Mouse (Mus musculus) stomach, embryonic 15.5 days (tissue): ENCODE measurements around the gene Clip3. TPM values are rescaled to one million over a fixed set of nuclear protein-coding genes. Genes with fewer than 3 reads are reported as not detected.

Experiments used
- ATAC-seq: fragments of 200-750 bp; cut with Nextera tagmentation; 2 replicates; pipeline ENCODE4 v1.8.0; 2017; ENCODE audit warnings: low read depth, moderate number of reproducible peaks, moderate TSS enrichment; ENCODE audit not compliant: insufficient read depth, low FRiP score
- H3K27ac ChIP-seq: fragments of 300-500 bp; sonication (generic); 2 replicates; pipeline ENCODE4 v1.5.1; 2015; ENCODE audit warnings: mild to moderate bottlenecking, inconsistent platforms
- H3K27me3 ChIP-seq: fragments of 300-500 bp; sonication (generic); replicated peaks from 2 replicates; pipeline ENCODE4 v1.6.1; 2015; ENCODE audit warnings: inconsistent platforms
- H3K36me3 ChIP-seq: fragments of 300-500 bp; sonication (generic); 2 replicates; pipeline ENCODE4 v1.6.1; 2015; ENCODE audit warnings: inconsistent platforms
- H3K4me1 ChIP-seq: fragments of 300-500 bp; sonication (generic); 2 replicates; pipeline ENCODE4 v1.6.1; 2015; ENCODE audit warnings: inconsistent platforms
- H3K4me2 ChIP-seq: fragments of 300-500 bp; sonication (generic); 2 replicates; pipeline ENCODE4 v1.6.1; 2015; ENCODE audit warnings: mild to moderate bottlenecking, inconsistent platforms
- H3K4me3 ChIP-seq: fragments of 300-500 bp; sonication (generic); replicated peaks from 2 replicates; pipeline ENCODE4 v1.5.1; 2015; ENCODE audit warnings: inconsistent platforms
- H3K9ac ChIP-seq: fragments of 300-500 bp; sonication (generic); 2 replicates; pipeline ENCODE4 v1.6.1; 2015; ENCODE audit warnings: inconsistent platforms
- H3K9me3 ChIP-seq: fragments of 300-500 bp; sonication (generic); 2 replicates; pipeline ENCODE4 v1.6.1; 2016; ENCODE audit warnings: inconsistent platforms
- WGBS: fragments of 180-500 bp; shearing (Covaris S2); methylation state at CpG from one replicate; pipeline ENCODE4 v1.1.7; 2015; 5-methylcytosine and 5-hydroxymethylcytosine counted together
- polyA plus RNA-seq: library from polyadenylated mRNA; unstranded; fragments of >200 nt; fragmentation: Nextera tagmentation; extraction: Ambion mirVana; gene quantifications from 2 replicates; pipeline ENCODE4 v1.2.1, GENCODE M21; 2015

The Clip3 gene
- polyA plus RNA-seq, 1 experiment from 2014 or later = 26.6 TPM

DNA sequence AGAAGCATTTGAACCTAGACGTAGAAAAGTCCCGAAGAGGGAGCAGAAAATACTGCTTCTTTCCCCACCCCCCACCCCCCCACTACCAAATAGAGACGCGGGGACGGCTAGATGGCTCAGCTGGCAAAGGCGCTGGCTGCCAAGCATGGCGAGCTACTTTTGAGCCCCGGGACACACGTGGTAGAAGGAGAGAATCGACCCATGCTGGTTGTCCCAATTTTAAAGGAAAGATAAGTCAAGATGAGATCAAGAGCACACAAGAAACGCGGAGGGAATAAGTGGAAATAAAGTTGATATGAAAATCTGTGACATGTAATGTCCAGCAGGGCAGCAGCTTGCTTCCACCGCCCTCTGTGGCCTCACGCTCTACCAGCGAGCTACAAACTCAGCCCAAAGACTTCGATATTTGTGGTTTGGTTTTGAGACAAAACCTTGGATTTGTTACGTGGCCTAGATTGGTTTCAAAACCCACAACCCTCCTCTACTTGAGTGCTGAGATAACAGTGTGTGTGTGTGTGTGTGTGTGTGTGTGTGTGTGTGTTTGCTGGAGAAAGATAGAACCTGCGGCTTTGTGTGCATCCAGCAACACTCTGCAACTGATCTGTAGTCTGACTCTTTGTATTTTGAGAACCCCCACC lies 41.2 kb downstream of the Clip3 start:
- Histone ChIP-seq H3K4me2 (no peak overlapping the region), H3K4me3 (no peak overlapping the region), H3K9ac (no peak overlapping the region), H3K4me1 (peaks cover 8% of the 10 kb centered on the region; the same call in 1 of the 2 replicates), H3K9me3 (no peaks in the 10 kb centered on the region), H3K36me3 (no peaks in the 10 kb centered on the region), H3K27me3 (peaks cover 13% of the 10 kb centered on the region; the same call in 1 of the 2 replicates), H3K27ac (no peak overlapping the region)
- ATAC-seq = no peak
- WGBS = 67% methylated on average over 18 of the region's 18 CpGs

DNA sequence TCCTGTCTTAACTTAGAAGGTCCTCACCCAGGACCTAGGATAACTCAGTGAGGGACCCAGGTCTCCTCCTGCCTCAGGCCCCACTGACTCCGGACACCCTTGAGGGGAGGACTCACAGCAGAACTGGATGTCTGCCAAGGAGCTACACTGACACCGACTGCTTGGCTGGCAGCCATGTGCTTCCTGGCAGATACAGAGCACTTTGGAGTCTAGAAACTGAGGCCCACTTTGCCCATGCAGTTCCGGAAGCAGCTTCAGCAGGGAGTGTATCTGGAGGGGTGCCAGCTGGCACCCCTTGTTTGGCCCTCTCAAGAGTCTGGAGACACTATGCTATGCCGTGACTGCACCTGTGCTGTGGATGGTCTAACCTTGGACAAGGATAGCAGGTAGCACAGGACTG lies 41.9 kb downstream of the Clip3 start:
- Histone ChIP-seq H3K4me1 (peaks cover 8% of the 10 kb centered on the region; the same call in 1 of the 2 replicates), H3K9me3 (no peaks in the 10 kb centered on the region), H3K9ac (no peak overlapping the region), H3K4me2 (no peak overlapping the region), H3K4me3 (no peak overlapping the region), H3K27ac (0 out of 2 replicates have a peak overlapping the region, but pooled peaks have one; percentile 16), H3K27me3 (peaks cover 13% of the 10 kb centered on the region; the same call in 1 of the 2 replicates), H3K36me3 (no peaks in the 10 kb centered on the region)
- ATAC-seq = peak; percentile 45; the same call in 1 of the 2 replicates
- WGBS = 13% methylated on average over 4 of the region's 4 CpGs

DNA sequence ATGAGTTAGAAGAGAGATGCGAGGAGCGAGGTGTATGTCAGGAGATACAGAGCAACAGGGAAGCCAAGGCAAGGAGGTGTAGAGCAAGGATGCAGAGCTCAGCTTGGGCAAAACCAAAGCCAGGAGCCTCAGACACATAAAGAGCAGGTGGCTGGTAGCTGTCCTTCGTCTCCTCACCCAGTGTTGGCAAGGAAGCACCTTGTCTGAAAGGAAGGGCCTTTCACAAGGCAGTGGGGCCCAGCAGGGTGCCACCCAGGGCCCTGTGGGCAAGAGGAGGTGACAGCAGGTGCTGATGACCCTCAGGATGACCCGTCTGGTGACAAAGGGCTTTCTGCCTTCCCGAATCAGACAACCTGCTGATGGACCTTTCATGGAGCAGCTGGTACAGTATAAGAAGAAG lies 43.0 kb downstream of the Clip3 start:
- Histone ChIP-seq H3K4me3 (no peak overlapping the region), H3K27me3 (peaks cover 16% of the 10 kb centered on the region; the same call in 1 of the 2 replicates), H3K36me3 (no peaks in the 10 kb centered on the region), H3K4me1 (peaks cover 8% of the 10 kb centered on the region; the same call in 1 of the 2 replicates), H3K9ac (no peak overlapping the region), H3K27ac (no peak overlapping the region), H3K9me3 (no peaks in the 10 kb centered on the region), H3K4me2 (no peak overlapping the region)
- 67% methylated on average over 5 of the region's 5 CpGs for WGBS
- no peak for ATAC-seq

DNA sequence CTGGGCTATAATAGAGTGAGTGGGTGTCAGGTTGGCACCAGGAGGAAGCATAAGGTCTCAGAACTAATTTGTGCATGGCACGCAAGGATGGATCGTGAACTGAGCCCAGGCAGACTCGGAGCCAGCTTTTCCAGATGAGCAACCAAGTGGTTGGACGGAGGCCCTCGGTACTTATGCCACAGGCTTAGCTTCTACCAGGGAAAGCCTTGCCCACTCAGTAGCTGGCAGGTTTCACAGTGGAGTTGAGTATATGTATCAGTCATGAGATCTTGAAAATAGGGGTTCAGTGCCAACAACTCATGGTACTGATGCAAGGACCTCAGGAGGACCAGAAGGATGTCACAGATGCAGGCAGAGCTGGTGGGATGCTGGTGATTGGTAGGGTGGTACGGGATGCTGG lies 44.2 kb downstream of the Clip3 start:
- 76% methylated on average over 6 of the region's 6 CpGs for WGBS
- Histone ChIP-seq H3K27me3 (peaks cover 16% of the 10 kb centered on the region; the same call in 1 of the 2 replicates), H3K9me3 (no peaks in the 10 kb centered on the region), H3K36me3 (no peaks in the 10 kb centered on the region), H3K27ac (no peak overlapping the region), H3K4me2 (no peak overlapping the region), H3K4me1 (peaks cover 8% of the 10 kb centered on the region; the same call in 1 of the 2 replicates), H3K4me3 (no peak overlapping the region), H3K9ac (no peak overlapping the region)
- ATAC-seq = no peak

DNA sequence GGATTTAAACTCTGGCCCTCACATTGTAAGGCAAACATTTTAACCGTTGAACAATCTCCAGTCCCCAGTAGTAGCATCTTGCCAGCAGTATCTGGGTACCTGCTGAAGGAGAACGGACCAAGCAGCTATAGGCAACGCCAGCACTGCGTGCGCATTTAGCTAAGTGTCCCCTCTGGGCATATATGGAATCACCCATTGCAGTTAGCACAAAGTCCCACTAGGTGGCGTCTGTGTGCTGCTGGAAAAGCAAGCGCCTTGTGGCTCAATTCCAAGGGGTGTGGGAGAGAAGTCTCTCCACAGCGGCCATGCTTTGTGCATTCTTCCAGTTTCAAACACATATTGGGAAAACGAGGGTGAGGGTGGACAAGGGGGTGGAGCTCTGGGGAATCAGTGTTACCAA lies 44.9 kb downstream of the Clip3 start:
- H3K27ac ChIP-seq = no peak overlapping the region
- no peak overlapping the region for H3K4me2 ChIP-seq
- peaks cover 16% of the 10 kb centered on the region; the same call in 1 of the 2 replicates for H3K27me3 ChIP-seq
- H3K4me1 ChIP-seq = peaks cover 8% of the 10 kb centered on the region; the same call in 1 of the 2 replicates
- WGBS = 4% methylated on average over 9 of the region's 9 CpGs
- peak; percentile 25; the same call in 1 of the 2 replicates for ATAC-seq
- no peaks in the 10 kb centered on the region for H3K9me3 ChIP-seq
- no peaks in the 10 kb centered on the region for H3K36me3 ChIP-seq
- H3K9ac ChIP-seq = no peak overlapping the region
- no peak overlapping the region for H3K4me3 ChIP-seq

DNA sequence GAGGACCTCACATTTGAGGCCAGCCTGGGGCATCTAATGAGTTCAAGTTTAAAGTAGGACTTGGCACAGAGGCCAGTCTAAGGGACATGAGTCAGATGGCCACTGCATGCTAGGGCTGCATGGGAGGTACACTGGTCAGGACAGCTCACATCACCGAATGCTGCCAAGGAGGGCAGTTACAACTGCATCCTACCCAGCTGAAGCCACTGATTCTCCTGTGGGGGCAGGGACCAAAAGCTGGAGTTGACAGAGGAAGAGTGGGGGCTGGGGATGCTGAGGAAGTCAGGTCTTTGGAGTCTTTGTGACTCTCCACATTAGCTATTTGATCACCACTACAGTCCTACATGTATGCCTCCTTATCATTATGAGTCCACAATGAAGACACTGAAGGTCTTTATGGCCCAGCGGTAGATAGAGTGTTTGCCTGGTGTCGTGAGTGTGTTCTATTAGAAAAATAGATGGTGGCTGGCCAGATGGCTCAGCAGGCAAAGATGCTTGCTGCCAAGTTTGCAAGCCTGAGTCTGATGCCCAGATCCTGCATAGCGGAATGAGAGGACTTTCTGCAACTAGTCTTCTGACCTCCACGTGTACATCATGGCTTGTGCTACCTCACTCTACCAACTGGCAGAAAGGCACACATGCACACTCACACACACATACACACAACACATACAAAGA lies 48.0 kb downstream of the Clip3 start:
- H3K36me3 ChIP-seq = no peaks in the 10 kb centered on the region
- no peak for ATAC-seq
- H3K4me2 ChIP-seq = no peak overlapping the region
- no peak overlapping the region for H3K27ac ChIP-seq
- H3K4me3 ChIP-seq = no peak overlapping the region
- H3K27me3 ChIP-seq = peaks cover 16% of the 10 kb centered on the region; the same call in 1 of the 2 replicates
- no peak overlapping the region for H3K9ac ChIP-seq
- H3K4me1 ChIP-seq = no peaks in the 10 kb centered on the region
- WGBS = 66% methylated on average over 5 of the region's 5 CpGs
- no peaks in the 10 kb centered on the region for H3K9me3 ChIP-seq

DNA sequence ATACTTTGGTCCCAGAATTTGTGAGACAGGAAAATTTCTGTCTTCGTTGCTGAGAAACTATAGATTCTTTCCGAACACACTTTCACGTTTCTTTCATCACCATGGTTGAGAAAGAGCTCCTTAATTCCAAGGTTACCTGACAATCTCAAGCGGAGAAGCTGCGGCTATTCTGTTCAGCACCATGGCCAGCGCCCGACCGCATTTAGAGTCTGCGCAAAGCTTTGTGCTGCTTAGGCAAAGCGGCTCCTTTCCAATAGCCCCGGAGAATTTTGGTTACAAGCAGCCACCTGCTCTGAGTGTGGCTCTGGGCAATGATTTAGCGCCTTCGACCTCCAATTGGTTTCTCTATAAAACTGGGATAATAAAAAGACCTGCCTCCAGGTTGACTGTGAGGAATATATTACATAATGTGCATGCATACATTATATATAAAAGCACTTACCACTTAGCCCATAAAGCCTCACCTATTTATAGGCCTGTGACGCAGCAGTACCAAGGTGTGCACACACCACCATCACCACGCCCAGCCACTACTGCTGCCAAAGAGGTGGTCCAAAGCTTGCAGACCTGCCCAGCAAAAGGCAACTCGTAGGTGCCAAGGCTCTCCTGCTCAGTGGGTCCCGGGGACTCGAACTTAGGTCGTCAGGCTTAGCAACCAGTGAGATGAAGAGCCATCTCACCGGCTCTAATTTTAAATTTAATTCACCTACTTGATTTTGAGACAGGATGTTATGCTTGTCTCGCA lies 55.3 kb downstream of the Clip3 start:
- Histone ChIP-seq H3K4me3 (no peak overlapping the region), H3K27ac (no peak overlapping the region), H3K9ac (no peak overlapping the region), H3K36me3 (no peaks in the 10 kb centered on the region), H3K4me1 (no peaks in the 10 kb centered on the region), H3K27me3 (peaks cover 13% of the 10 kb centered on the region), H3K9me3 (no peaks in the 10 kb centered on the region), H3K4me2 (no peak overlapping the region)
- no peak for ATAC-seq
- 26% methylated on average over 21 of the region's 21 CpGs for WGBS

DNA sequence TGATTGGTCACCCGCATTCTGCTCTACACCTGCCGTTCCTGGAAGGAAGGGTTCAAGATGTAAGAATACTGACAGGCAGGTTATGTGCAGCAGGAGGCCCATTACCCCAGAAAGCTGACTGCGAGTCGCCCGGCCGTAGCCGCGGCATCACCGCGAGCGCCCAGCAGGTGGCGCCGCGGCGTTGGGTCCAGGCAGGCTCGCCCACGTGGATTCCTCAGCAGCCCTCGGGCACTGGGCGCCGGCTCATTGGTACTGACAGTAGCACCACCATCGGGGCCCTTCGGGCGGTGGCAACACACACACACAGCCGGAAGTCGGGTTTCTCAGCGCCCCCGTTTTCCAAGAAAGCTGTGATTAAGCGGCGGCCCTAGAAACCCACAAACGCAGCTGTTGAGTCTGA lies 56.3 kb downstream of the Clip3 start:
- Histone ChIP-seq H3K4me3 (no peak overlapping the region), H3K9me3 (no peaks in the 10 kb centered on the region), H3K9ac (no peak overlapping the region), H3K27me3 (peaks cover 13% of the 10 kb centered on the region), H3K4me1 (no peaks in the 10 kb centered on the region), H3K27ac (no peak overlapping the region), H3K4me2 (no peak overlapping the region), H3K36me3 (no peaks in the 10 kb centered on the region)
- WGBS = 2% methylated on average over 30 of the region's 30 CpGs
- no peak for ATAC-seq

DNA sequence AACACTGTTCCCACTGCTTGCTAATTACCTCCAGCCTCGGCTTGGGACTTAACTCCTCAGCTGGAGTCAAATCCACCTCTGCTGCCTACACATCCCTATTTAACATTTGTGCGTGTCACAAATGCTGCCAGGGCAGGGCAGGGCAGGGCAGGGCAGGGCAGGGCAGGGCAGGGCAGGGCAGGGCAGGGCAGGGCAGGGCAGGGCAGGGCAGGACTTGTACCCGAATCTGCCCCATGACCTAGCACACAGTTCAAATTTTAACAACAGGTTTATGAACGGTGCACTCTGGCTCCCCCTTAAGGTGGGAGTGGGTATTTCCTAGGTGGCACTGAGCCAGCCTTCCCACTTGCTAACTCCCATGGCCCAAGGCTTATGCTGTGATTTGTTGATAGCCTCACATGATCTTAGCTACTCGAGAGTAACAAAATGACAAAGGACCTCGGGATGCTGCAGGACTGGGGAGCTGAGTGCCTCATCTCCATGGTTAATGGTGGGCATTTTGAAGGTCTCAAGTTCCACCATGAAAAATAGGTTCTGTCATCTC lies 61.8 kb downstream of the Clip3 start:
- no peaks in the 10 kb centered on the region for H3K9me3 ChIP-seq
- no peak overlapping the region for H3K4me3 ChIP-seq
- no peak overlapping the region for H3K9ac ChIP-seq
- no peaks in the 10 kb centered on the region for H3K4me1 ChIP-seq
- 0 out of 2 replicates have a peak, but pooled peaks cover 6% of the 10 kb centered on the region for H3K27me3 ChIP-seq
- no peak overlapping the region for H3K27ac ChIP-seq
- 18% methylated on average over 6 of the region's 6 CpGs for WGBS
- no peak overlapping the region for H3K4me2 ChIP-seq
- H3K36me3 ChIP-seq = no peaks in the 10 kb centered on the region
- ATAC-seq = no peak

DNA sequence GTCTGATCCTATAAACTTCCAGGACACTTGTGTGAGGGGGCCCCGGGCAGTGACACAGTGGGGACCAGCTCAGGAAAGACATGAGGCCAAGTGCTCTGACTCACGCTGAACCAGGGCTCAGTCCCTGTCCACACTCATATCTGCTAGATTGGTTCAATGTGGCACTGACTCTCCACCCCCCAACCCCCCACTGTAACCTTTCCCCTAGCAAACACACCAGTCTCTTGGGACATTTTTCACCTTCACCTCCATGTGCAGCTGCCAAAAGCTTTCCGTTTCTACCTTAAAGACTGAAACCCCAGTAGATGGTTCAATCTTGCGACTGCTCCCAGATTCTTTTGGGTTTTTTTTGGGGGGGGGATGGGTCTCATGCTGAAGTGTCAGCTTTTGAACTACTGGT lies 62.5 kb downstream of the Clip3 start:
- Histone ChIP-seq H3K4me2 (no peak overlapping the region), H3K27me3 (0 out of 2 replicates have a peak, but pooled peaks cover 5% of the 10 kb centered on the region), H3K36me3 (no peaks in the 10 kb centered on the region), H3K9me3 (no peaks in the 10 kb centered on the region), H3K9ac (no peak overlapping the region), H3K4me1 (no peaks in the 10 kb centered on the region), H3K27ac (no peak overlapping the region), H3K4me3 (no peak overlapping the region)
- ATAC-seq = no peak
- WGBS = 70% methylated on average over 4 of the region's 4 CpGs
